Mouse (Mus musculus) ES-E14 (cell line): Measurements from ENCODE around the gene Terb1. TPM values are rescaled to one million over a fixed set of nuclear protein-coding genes. Genes with fewer than 3 reads are reported as not detected.

ENCODE experiments used
- DNase-seq: peaks from one replicate; pipeline ENCODE4 v3.0.0-alpha.2; 2013; ENCODE audit warnings: low read depth, low spot score
- H3K27ac ChIP-seq: 2 replicates; pipeline ENCODE4 v1.5.1; 2012; ENCODE audit warnings: low read depth, mild to moderate bottlenecking, low read length, moderate library complexity, mixed read lengths; ENCODE audit not compliant: poor library complexity, insufficient read depth, severe bottlenecking
- H3K36me3 ChIP-seq: 2 replicates; pipeline ENCODE4 v1.6.1; 2012; ENCODE audit warnings: mild to moderate bottlenecking, low read length, moderate library complexity, mixed read lengths; ENCODE audit not compliant: control insufficient read depth, poor library complexity, insufficient read depth, severe bottlenecking
- H3K4me1 ChIP-seq, 2 experiments: fragments of 150-350 bp in 1 of 2; sonication (generic) in 1 of 2; 2 replicates each; pipeline ENCODE4 v1.6.1; 2012; ENCODE audit warnings: low read length in 2 of 2, mild to moderate bottlenecking in 1 of 2, mixed read lengths in 1 of 2; ENCODE audit not compliant: control insufficient read depth in 2 of 2, insufficient read depth in 2 of 2, poor library complexity in 1 of 2
- H3K4me3 ChIP-seq, 2 experiments: fragments of 150-350 bp in 1 of 2; sonication (generic) in 1 of 2; 2 replicates each; pipeline ENCODE4 v1.5.1; 2012; ENCODE audit warnings: low read length in 2 of 2, low read depth in 1 of 2, mild to moderate bottlenecking in 1 of 2, mixed read lengths in 1 of 2; ENCODE audit not compliant: insufficient read depth in 1 of 2, poor library complexity in 1 of 2, severe bottlenecking in 1 of 2
- H3K9ac ChIP-seq: 2 replicates; pipeline ENCODE4 v1.6.1; 2012; ENCODE audit warnings: low read depth, mild to moderate bottlenecking, low read length, mixed read lengths; ENCODE audit not compliant: poor library complexity, insufficient read depth, severe bottlenecking
- H3K9me3 ChIP-seq: fragments of 150-350 bp; sonication (generic); 2 replicates; pipeline ENCODE4 v1.6.1; 2012; ENCODE audit warnings: low read depth, mild to moderate bottlenecking, low read length; ENCODE audit not compliant: control insufficient read depth, insufficient read depth
- CHD2 ChIP-seq: IDR thresholded peaks from 2 replicates; pipeline ENCODE4 v1.6.1; 2014; ENCODE audit warnings: mild to moderate bottlenecking, low read depth, low read length, inconsistent platforms
- HCFC1 ChIP-seq: IDR thresholded peaks from 2 replicates; pipeline ENCODE4 v1.6.1; 2012; ENCODE audit warnings: low read length, inconsistent platforms, borderline replicate concordance; ENCODE audit not compliant: insufficient read depth
- MAFK ChIP-seq: IDR thresholded peaks from 2 replicates; pipeline ENCODE4 v1.6.1; 2014; ENCODE audit warnings: mild to moderate bottlenecking, low read depth, low read length, inconsistent platforms; ENCODE audit not compliant: insufficient read depth
- ZC3H11A ChIP-seq: IDR thresholded peaks from 2 replicates; pipeline ENCODE4 v1.6.1; 2012; ENCODE audit warnings: low read depth, mild to moderate bottlenecking, inconsistent platforms, low read length, borderline replicate concordance
- ZNF384 ChIP-seq: IDR thresholded peaks from 2 replicates; pipeline ENCODE4 v1.6.1; 2012; ENCODE audit warnings: low read depth, low read length, inconsistent platforms
- in situ Hi-C, 2 experiments: fragments of 600-800 bp; cut with MboI; formaldehyde crosslinking; loops; one replicate each; pipeline ENCODE4 v1.15.1; 2025; ENCODE audit warnings: low sequenced_read_pairs in 2 of 2, inconsistent platforms in 1 of 2; ENCODE audit not compliant: unreplicated experiment in 2 of 2
- total RNA-seq: library from RNA; depleted of rRNA; stranded (reverse); fragments of 300-350 nt; gene quantifications from 2 replicates; pipeline ENCODE4 v1.2.3, GENCODE M21; 2012

Gene Terb1
- total RNA-seq, 1 experiment, result 0.45 TPM

GRCm38 (mm10) chr8:104430230-104430629 lies 79.5 kb downstream of the Terb1 start:
- peaks cover 30% of the 10 kb centered on the region for H3K36me3 ChIP-seq
- no peaks in the 10 kb centered on the region for H3K9me3 ChIP-seq
- peaks cover 4 to 13% of the 10 kb centered on the region in 2 experiments; a peak in 2 of 4 replicates for H3K4me1 ChIP-seq
- DNase-seq, result no peak
- H3K9ac ChIP-seq, result no peak overlapping the region
- in situ Hi-C loops, result no loop called here
- no peak overlapping the region for H3K27ac ChIP-seq
- no peak overlapping the region for H3K4me3 ChIP-seq
- TF ChIP-seq MAFK, result no peak
- no peak for TF ChIP-seq HCFC1
- no peak for TF ChIP-seq ZNF384
- TF ChIP-seq ZC3H11A, result no peak
- no peak for TF ChIP-seq CHD2

GRCm38 (mm10) chr8:104427703-104428102 lies 82.0 kb downstream of the Terb1 start:
- no peak overlapping the region for H3K27ac ChIP-seq
- in situ Hi-C loops, result no loop called here
- DNase-seq, result no peak
- H3K9me3 ChIP-seq, result no peaks in the 10 kb centered on the region
- no peak overlapping the region for H3K9ac ChIP-seq
- H3K4me3 ChIP-seq, result no peak overlapping the region
- peaks cover 0 to 1% of the 10 kb centered on the region in 2 experiments; a peak in 1 of 4 replicates for H3K4me1 ChIP-seq
- H3K36me3 ChIP-seq, result peaks cover 43% of the 10 kb centered on the region
- TF ChIP-seq ZNF384 (no peak), MAFK (no peak), ZC3H11A (no peak), CHD2 (no peak), HCFC1 (no peak)

GRCm38 (mm10) chr8:104422313-104422712 lies 87.4 kb downstream of the Terb1 start:
- Histone ChIP-seq H3K9ac (no peak overlapping the region), H3K4me3 (no peak overlapping the region), H3K9me3 (no peaks in the 10 kb centered on the region), H3K4me1 (peaks cover 0 to 2% of the 10 kb centered on the region in 2 experiments; a peak in 2 of 4 replicates), H3K36me3 (peaks cover 45% of the 10 kb centered on the region), H3K27ac (no peak overlapping the region)
- in situ Hi-C loops, result no loop called here
- TF ChIP-seq ZC3H11A (no peak), MAFK (no peak), CHD2 (no peak), HCFC1 (no peak), ZNF384 (no peak)
- DNase-seq, result no peak

- no peak for DNase-seq
- Histone ChIP-seq H3K36me3 (peaks cover 13% of the 10 kb centered on the region), H3K9ac (no peak overlapping the region), H3K4me1 (peaks cover 0 to 10% of the 10 kb centered on the region in 2 experiments; a peak in 2 of 4 replicates), H3K4me3 (no peak overlapping the region), H3K27ac (no peak overlapping the region), H3K9me3 (no peaks in the 10 kb centered on the region)
- TF ChIP-seq ZC3H11A (no peak), MAFK (no peak), CHD2 (no peak), ZNF384 (no peak), HCFC1 (no peak)
- in situ Hi-C loops, result no loop called here
These were observed 93.7 kb downstream of the Terb1 start for GRCm38 (mm10) chr8:104416022-104416421.
